Mouse (Mus musculus) neural tube, embryonic 13.5 days (tissue): ENCODE results near the gene Ndufaf2. TPM values are rescaled to one million over a fixed set of nuclear protein-coding genes. Genes with fewer than 3 reads are reported as not detected.

ENCODE experiments used
- ATAC-seq: fragments of 200-750 bp; cut with Nextera tagmentation; 2 replicates; pipeline ENCODE4 v1.8.0; 2017; ENCODE audit warnings: low read depth, mild to moderate bottlenecking, moderate TSS enrichment, moderate library complexity
- H3K27ac ChIP-seq: fragments of 300-500 bp; sonication (generic); replicated peaks from 2 replicates; pipeline ENCODE4 v1.5.1; 2015; ENCODE audit warnings: moderate library complexity, mild to moderate bottlenecking, inconsistent platforms
- H3K27me3 ChIP-seq: fragments of 300-500 bp; sonication (generic); 2 replicates; pipeline ENCODE4 v1.6.1; 2015; ENCODE audit warnings: mild to moderate bottlenecking, inconsistent platforms
- H3K36me3 ChIP-seq: fragments of 300-500 bp; sonication (generic); 2 replicates; pipeline ENCODE4 v1.6.1; 2015; ENCODE audit warnings: mild to moderate bottlenecking, inconsistent platforms
- H3K4me1 ChIP-seq: fragments of 300-500 bp; sonication (generic); replicated peaks from 2 replicates; pipeline ENCODE4 v1.6.1; 2015; ENCODE audit warnings: inconsistent platforms
- H3K4me2 ChIP-seq: fragments of 300-500 bp; sonication (generic); 2 replicates; pipeline ENCODE4 v1.6.1; 2015; ENCODE audit warnings: inconsistent platforms, mild to moderate bottlenecking, moderate library complexity
- H3K4me3 ChIP-seq: fragments of 300-500 bp; sonication (generic); 2 replicates; pipeline ENCODE4 v1.5.1; 2015; ENCODE audit warnings: mild to moderate bottlenecking, inconsistent platforms
- H3K9ac ChIP-seq: fragments of 300-500 bp; sonication (generic); 2 replicates; pipeline ENCODE4 v1.6.1; 2015; ENCODE audit warnings: moderate library complexity, mild to moderate bottlenecking, inconsistent platforms
- H3K9me3 ChIP-seq: fragments of 300-500 bp; sonication (generic); 2 replicates; pipeline ENCODE4 v1.6.1; 2016; ENCODE audit warnings: inconsistent platforms
- WGBS: fragments of 180-500 bp; shearing (Covaris S2); methylation state at CpG from one replicate; pipeline ENCODE4 v1.1.7; 2015; 5-methylcytosine and 5-hydroxymethylcytosine counted together
- polyA plus RNA-seq: library from polyadenylated mRNA; unstranded; fragments of >200 nt; fragmentation: Nextera tagmentation; extraction: Ambion mirVana; gene quantifications from 2 replicates; pipeline ENCODE4 v1.2.1, GENCODE M21; 2015

The Ndufaf2 gene
- polyA plus RNA-seq, 1 experiment from 2014 or later = 73.8 TPM

GRCm38 (mm10) chr13:108132031-108132819 is 26.2 kb downstream of the Ndufaf2 start:
- Histone ChIP-seq H3K4me1 (no peaks in the 10 kb centered on the region), H3K9ac (no peak overlapping the region), H3K36me3 (no peaks in the 10 kb centered on the region), H3K9me3 (no peaks in the 10 kb centered on the region), H3K4me2 (no peak overlapping the region), H3K4me3 (no peak overlapping the region), H3K27ac (no peak overlapping the region), H3K27me3 (no peaks in the 10 kb centered on the region)
- no peak for ATAC-seq
- 70% methylated on average over 6 of the region's 6 CpGs for WGBS

DNA sequence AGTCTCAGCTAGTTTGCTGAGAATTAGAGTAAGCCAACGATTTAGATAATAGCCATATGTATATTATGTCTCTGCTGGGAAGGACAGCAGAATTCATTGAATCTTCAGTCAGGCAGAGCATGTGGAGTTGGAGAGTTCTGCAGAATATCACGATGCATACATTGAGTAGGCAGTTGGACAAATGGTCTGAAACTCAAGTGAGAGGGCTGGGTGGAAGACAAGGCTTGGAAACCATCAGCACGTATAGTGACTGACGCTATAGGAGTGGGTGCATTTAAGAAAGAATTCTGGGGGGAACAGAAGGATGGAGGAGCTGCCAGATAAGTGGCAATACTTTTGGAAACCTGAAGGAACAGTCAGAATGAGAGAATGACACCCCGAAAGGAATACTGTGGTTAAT is 27.7 kb downstream of the Ndufaf2 start:
- Histone ChIP-seq H3K9ac (no peak overlapping the region), H3K27me3 (no peaks in the 10 kb centered on the region), H3K27ac (no peak overlapping the region), H3K9me3 (no peaks in the 10 kb centered on the region), H3K4me2 (no peak overlapping the region), H3K4me3 (no peak overlapping the region), H3K36me3 (no peaks in the 10 kb centered on the region), H3K4me1 (no peaks in the 10 kb centered on the region)
- WGBS = 89% methylated on average over 5 of the region's 5 CpGs
- no peak for ATAC-seq

DNA sequence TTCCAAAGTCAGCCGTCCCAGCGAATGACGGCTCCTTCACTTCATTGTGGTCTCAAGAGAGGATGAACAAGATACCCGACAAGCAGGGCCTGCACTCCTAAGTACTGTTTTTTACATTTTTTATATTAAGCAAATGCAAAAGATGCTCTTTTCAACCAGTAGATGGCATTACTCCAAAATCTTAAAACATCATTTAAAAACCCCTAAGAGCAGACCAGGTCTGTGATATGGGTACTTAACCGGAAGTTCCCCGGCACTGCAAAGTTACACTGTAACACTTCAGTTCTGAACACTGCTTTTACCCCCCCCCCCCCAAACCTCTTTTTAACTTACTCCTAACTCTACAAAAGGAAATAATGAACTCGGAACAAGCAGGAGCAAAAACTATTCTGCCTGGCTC is 29.4 kb downstream of the Ndufaf2 start:
- H3K27ac ChIP-seq = no peak overlapping the region
- WGBS = 67% methylated on average over 7 of the region's 7 CpGs

GRCm38 (mm10) chr13:108127883-108128282 is 30.5 kb downstream of the Ndufaf2 start:
- no peak overlapping the region for H3K4me3 ChIP-seq
- no peaks in the 10 kb centered on the region for H3K36me3 ChIP-seq
- H3K9ac ChIP-seq = no peak overlapping the region
- H3K9me3 ChIP-seq = no peaks in the 10 kb centered on the region
- WGBS = 74% methylated on average over 1 of the region's 1 CpGs
- no peak overlapping the region for H3K27ac ChIP-seq
- no peak for ATAC-seq
- no peaks in the 10 kb centered on the region for H3K27me3 ChIP-seq
- no peak overlapping the region for H3K4me2 ChIP-seq
- peaks cover 12% of the 10 kb centered on the region for H3K4me1 ChIP-seq

More for the DNA sequence above, 29.4 kb downstream of the Ndufaf2 start:
- H3K27me3 ChIP-seq = no peaks in the 10 kb centered on the region
- H3K4me3 ChIP-seq = no peak overlapping the region
- no peaks in the 10 kb centered on the region for H3K9me3 ChIP-seq
- no peak for ATAC-seq
- H3K36me3 ChIP-seq = no peaks in the 10 kb centered on the region
- no peak overlapping the region for H3K9ac ChIP-seq
- H3K4me1 ChIP-seq = peaks cover 3% of the 10 kb centered on the region
- H3K4me2 ChIP-seq = no peak overlapping the region

DNA sequence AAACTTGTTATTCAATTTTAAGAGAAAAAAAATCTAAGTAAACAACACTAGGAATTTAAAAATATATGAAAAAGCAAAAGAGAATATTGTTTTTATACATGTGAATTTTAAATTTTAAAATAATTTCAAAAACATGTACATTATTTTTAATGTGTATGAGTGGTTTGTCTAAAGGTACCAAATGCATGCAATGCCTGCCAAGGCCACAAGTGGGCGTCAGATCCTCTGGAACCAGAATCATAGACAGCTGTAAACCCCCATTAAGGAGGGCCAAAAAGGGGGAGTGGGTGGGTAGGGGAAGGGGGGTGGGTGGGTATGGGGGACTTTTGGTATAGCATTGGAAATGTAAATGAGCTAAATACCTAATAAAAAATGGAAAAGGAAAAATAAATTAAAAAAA is 31.3 kb downstream of the Ndufaf2 start:
- no peak for ATAC-seq
- Histone ChIP-seq H3K4me3 (no peak overlapping the region), H3K27me3 (no peaks in the 10 kb centered on the region), H3K9ac (no peak overlapping the region), H3K36me3 (no peaks in the 10 kb centered on the region), H3K4me1 (peaks cover 16% of the 10 kb centered on the region), H3K27ac (no peak overlapping the region), H3K4me2 (no peak overlapping the region), H3K9me3 (no peaks in the 10 kb centered on the region)
- WGBS = 4% methylated on average over 1 of the region's 1 CpGs

DNA sequence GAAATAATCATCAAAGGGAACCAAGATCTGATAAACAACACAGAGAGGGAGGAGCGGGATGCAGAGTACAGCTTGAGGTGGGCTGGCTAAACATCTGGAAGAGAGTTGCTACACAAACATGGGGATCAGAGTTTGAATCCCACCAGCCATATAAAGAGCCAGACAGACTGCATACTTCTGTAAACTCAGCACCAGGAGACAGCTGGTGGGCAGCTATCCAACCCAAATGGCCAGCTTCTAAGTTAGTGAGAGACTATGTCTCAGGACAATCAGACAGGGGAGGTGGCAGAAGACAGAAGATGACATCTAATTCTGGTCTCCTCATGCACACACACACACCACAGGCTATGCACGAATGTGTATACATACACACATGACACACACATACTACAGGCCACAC is 32.2 kb downstream of the Ndufaf2 start:
- Histone ChIP-seq H3K27ac (no peak overlapping the region), H3K4me2 (no peak overlapping the region), H3K27me3 (no peaks in the 10 kb centered on the region), H3K4me3 (no peak overlapping the region), H3K9me3 (no peaks in the 10 kb centered on the region), H3K9ac (no peak overlapping the region), H3K36me3 (no peaks in the 10 kb centered on the region), H3K4me1 (peaks cover 16% of the 10 kb centered on the region)
- ATAC-seq = no peak
- 92% methylated on average over 2 of the region's 2 CpGs for whole genome bisulfite sequencing

DNA sequence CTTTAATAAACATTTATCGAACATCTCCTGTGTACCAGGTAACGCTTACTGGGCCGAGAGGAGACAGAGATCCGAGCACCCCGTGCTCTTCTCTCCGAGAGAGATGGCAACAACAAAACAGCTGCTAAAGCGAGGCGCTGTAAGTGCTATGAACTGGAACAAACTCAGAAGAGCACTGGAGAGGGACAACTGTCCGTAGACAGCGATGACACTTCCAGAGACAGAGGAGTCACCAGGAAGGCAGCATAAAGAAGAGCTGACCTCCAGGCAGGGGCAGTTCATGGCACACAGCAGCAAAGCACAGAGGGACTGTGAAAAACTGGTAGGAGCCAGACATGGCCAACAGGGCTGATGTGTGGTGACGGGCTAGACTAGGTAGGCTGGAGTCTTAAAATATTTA is 34.3 kb downstream of the Ndufaf2 start:
- Histone ChIP-seq H3K36me3 (no peaks in the 10 kb centered on the region), H3K9me3 (no peaks in the 10 kb centered on the region), H3K4me2 (no peak overlapping the region), H3K27ac (no peak overlapping the region), H3K4me1 (peaks cover 16% of the 10 kb centered on the region), H3K4me3 (no peak overlapping the region), H3K27me3 (no peaks in the 10 kb centered on the region), H3K9ac (0 out of 2 replicates have a peak overlapping the region, but pooled peaks have one; percentile 13)
- ATAC-seq = no peak
- WGBS = 64% methylated on average over 11 of the region's 11 CpGs

DNA sequence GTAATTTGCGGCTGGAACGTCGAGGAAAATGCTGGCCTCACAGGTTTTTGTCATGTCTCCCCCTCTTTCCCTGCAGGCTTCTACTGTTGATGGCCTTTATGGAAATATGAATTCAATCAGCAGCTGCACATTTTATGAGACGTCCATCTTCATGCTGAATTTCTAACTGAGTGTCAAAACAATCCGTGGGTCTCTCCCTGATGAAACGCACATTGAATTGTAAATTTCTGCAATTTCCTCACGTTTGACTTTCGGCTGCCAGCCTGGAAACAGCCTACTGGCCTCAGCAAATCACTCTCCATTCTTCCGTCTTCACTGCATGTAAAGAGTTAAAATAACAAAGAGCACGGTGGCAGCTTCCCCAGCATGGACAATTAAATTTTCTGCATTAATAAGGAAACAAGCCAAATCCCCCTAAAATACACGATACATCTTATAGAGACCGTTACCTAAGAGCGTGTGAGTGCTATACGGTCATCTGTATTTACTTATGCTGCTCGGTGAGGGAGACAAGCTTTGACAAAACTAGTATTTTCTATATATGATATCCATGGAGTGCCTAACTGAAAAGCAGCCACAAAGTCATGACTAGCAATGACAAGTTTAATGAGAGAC is 35.2 kb downstream of the Ndufaf2 start:
- Histone ChIP-seq H3K9ac (peak overlapping the region; percentile 52), H3K9me3 (no peaks in the 10 kb centered on the region), H3K4me3 (peak overlapping the region; percentile 8; the same call in 1 of the 2 replicates), H3K4me1 (peaks cover 16% of the 10 kb centered on the region), H3K4me2 (peak overlapping the region; percentile 43), H3K36me3 (no peaks in the 10 kb centered on the region), H3K27me3 (no peaks in the 10 kb centered on the region), H3K27ac (0 out of 2 replicates have a peak overlapping the region, but pooled peaks have one; percentile 23)
- no peak for ATAC-seq
- WGBS = 19% methylated on average over 15 of the region's 15 CpGs

- H3K9me3 ChIP-seq = no peaks in the 10 kb centered on the region
- no peak overlapping the region for H3K4me2 ChIP-seq
- peaks cover 24% of the 10 kb centered on the region for H3K4me1 ChIP-seq
- no peak overlapping the region for H3K4me3 ChIP-seq
- no peak overlapping the region for H3K27ac ChIP-seq
- H3K27me3 ChIP-seq = no peaks in the 10 kb centered on the region
- ATAC-seq = no peak
- 83% methylated on average over 9 of the region's 9 CpGs for WGBS
- H3K9ac ChIP-seq = no peak overlapping the region
- H3K36me3 ChIP-seq = no peaks in the 10 kb centered on the region
Measured at GRCm38 (mm10) chr13:108119411-108120310, 38.8 kb downstream of the Ndufaf2 start.

DNA sequence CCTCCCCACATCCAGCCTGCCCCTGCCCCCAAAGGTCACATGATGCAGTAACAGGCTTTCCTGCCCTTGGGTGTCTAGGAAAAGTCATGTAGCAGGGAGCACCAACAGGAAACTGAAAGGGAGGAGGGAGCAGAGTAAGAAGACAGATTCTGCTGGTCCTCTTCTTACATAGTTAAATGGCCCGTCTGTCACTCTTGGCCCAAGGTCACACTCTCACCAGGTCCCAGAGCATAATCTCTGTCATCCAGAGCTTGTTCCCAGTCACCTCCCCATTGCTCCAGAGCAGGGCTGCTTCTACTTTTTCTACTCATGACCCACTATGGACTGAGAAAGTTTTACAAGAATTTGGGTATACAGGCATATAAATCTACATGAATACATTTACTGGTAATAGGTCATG is 40.2 kb downstream of the Ndufaf2 start:
- H3K9me3 ChIP-seq = no peaks in the 10 kb centered on the region
- no peak overlapping the region for H3K4me3 ChIP-seq
- H3K27ac ChIP-seq = no peak overlapping the region
- no peak overlapping the region for H3K9ac ChIP-seq
- H3K36me3 ChIP-seq = no peaks in the 10 kb centered on the region
- H3K4me1 ChIP-seq = peaks cover 20% of the 10 kb centered on the region
- 83% methylated on average over 1 of the region's 1 CpGs for WGBS
- no peak for ATAC-seq
- H3K4me2 ChIP-seq = no peak overlapping the region
- H3K27me3 ChIP-seq = no peaks in the 10 kb centered on the region

- peaks cover 14% of the 10 kb centered on the region for H3K4me1 ChIP-seq
- no peaks in the 10 kb centered on the region for H3K9me3 ChIP-seq
- H3K27me3 ChIP-seq = no peaks in the 10 kb centered on the region
Measured at GRCm38 (mm10) chr13:108117654-108118053, 40.8 kb downstream of the Ndufaf2 start.

DNA sequence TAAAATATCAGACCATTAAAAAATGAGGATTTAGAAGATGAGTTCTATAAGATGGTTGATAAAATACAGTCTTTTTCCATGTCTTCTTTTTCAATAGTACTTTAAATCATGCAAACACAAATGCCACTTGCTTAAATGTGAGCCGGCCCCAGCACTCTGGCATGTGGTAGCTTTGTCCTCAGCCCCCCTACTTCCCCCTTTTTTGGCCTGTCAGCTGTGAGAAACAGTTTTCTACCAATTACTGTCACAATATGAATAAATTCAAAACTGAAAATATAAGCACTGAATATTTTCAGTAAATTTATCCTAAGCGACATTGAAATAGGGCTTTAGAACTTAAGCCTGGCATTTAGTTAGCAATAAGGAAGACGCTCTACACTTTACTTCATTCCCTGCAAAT is 44.2 kb downstream of the Ndufaf2 start:
- no peaks in the 10 kb centered on the region for H3K36me3 ChIP-seq
- no peak overlapping the region for H3K27ac ChIP-seq
- ATAC-seq = no peak
- peaks cover 13% of the 10 kb centered on the region for H3K4me1 ChIP-seq
- H3K4me2 ChIP-seq = no peak overlapping the region
- no peaks in the 10 kb centered on the region for H3K27me3 ChIP-seq
- H3K4me3 ChIP-seq = no peak overlapping the region
- no peak overlapping the region for H3K9ac ChIP-seq
- no peaks in the 10 kb centered on the region for H3K9me3 ChIP-seq
- WGBS = 71% methylated on average over 3 of the region's 3 CpGs

More at GRCm38 (mm10) chr13:108117654-108118053, 40.8 kb downstream of the Ndufaf2 start:
- H3K36me3 ChIP-seq = no peaks in the 10 kb centered on the region
- no peak overlapping the region for H3K4me2 ChIP-seq
- H3K9ac ChIP-seq = no peak overlapping the region
- ATAC-seq = no peak
- H3K4me3 ChIP-seq = no peak overlapping the region
- H3K27ac ChIP-seq = no peak overlapping the region
